Mouse (Mus musculus): ENCODE measurements around the gene Scrn3.

GRCm38 (mm10) chr2:73295023-73295422 lies 17.4 kb upstream of the Scrn3 start:
- TF ChIP-seq CTCF (IDR thresholded peaks at IDR 0.05; ENCODE audit: insufficient read depth, low read depth, low read length) (no peak), POLR2A (IDR thresholded peaks at IDR 0.05; ENCODE audit: insufficient read depth, low read depth, low read length) (no peak)

Measured in olfactory bulb, adult 2 months (tissue).